ENCODE assay signal across 11 mouse cellular contexts in the genomic region with DNA sequence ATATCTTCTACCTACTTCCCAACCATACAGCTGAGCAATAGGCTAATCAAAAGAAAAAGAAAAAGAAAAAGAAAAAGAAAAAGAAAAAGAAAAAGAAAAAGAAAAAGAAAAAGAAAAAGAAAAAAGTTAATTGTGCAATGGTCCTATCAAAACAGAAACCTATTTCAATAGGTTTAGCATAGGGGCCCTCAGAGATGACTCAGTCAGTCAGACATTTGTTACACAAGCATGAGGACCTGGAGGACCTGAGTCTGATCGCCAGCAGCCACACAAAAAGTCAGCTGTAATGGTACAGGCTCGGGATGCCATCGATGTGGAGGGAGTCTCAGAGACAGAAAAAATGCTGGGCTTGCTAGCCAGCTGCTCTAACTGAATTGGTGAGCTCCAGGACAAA.
"Had no signal": no experiment of that assay in that cellular context is flagged by ENCODE, and none has a peak within 500 bp of the region (broad histone marks: within the 10 kb centered on the region; RNA-seq: fewer than 3 reads in every experiment).

No protein-coding gene starts in this region.

- H3K4me1 ChIP-seq: liver, embryonic 13.5 days; neural tube, embryonic 13.5 days; stomach, embryonic 15.5 days had no signal

- H3K36me3 ChIP-seq: liver, embryonic 13.5 days; neural tube, embryonic 13.5 days; stomach, embryonic 15.5 days had no signal

- H3K4me2 ChIP-seq: liver, embryonic 13.5 days; midbrain, embryonic 11.5 days; neural tube, embryonic 13.5 days; stomach, embryonic 15.5 days had no signal

- H3K27me3 ChIP-seq: liver, embryonic 13.5 days; neural tube, embryonic 13.5 days; stomach, embryonic 15.5 days had no signal

- H3K4me3 ChIP-seq: liver, embryonic 13.5 days; neural tube, embryonic 13.5 days; stomach, embryonic 15.5 days had no signal

- H3K27ac ChIP-seq: liver, embryonic 13.5 days; neural tube, embryonic 13.5 days; stomach, embryonic 15.5 days had no signal

- DNase-seq: kidney, adult 9 months; kidney, postnatal 14 days; liver, embryonic 13.5 days; lung, adult 2 months; lung, postnatal 4 days; retina, postnatal 1 day; spleen, adult 18-20 months; thymus, postnatal 36 days had no signal
